Mouse (Mus musculus) lung, postnatal 25 days (tissue): ENCODE results near the gene Gm45837.
A peak's percentile ranks its signal among the peaks of the same experiment; 100 is the strongest.

Source experiments
- DNase-seq: peaks from one replicate; pipeline ENCODE4 v3.0.0; 2022; ENCODE audit warnings: low spot score

Gm45837 gene

GRCm38 (mm10) chr7:101465392-101465791 is 54.7 kb downstream of the Gm45837 start:
- DNase-seq, result peak; percentile 71

GRCm38 (mm10) chr7:101465850-101466580 is 55.3 kb downstream of the Gm45837 start:
- peak; percentile 75 for DNase-seq

GRCm38 (mm10) chr7:101466581-101467081 is 55.9 kb downstream of the Gm45837 start:
- DNase-seq, result peak; percentile 88

GRCm38 (mm10) chr7:101471423-101471822 is 60.7 kb downstream of the Gm45837 start:
- no peak for DNase-seq

GRCm38 (mm10) chr7:101471968-101472480 is 61.3 kb downstream of the Gm45837 start:
- no peak for DNase-seq

- DNase-seq, result no peak
These were observed 62.2 kb downstream of the Gm45837 start for GRCm38 (mm10) chr7:101472598-101473558.

- no peak for DNase-seq
These were observed 63.7 kb downstream of the Gm45837 start for GRCm38 (mm10) chr7:101474399-101474811.

- no peak for DNase-seq
These were observed 65.3 kb downstream of the Gm45837 start for GRCm38 (mm10) chr7:101476028-101476427.

GRCm38 (mm10) chr7:101476493-101476892 is 65.8 kb downstream of the Gm45837 start:
- no peak for DNase-seq

- DNase-seq, result no peak
These were observed 66.5 kb downstream of the Gm45837 start for GRCm38 (mm10) chr7:101477200-101477599.

- no peak for DNase-seq
These were observed 67.4 kb downstream of the Gm45837 start for GRCm38 (mm10) chr7:101478099-101478498.

GRCm38 (mm10) chr7:101479841-101480240 is 69.2 kb downstream of the Gm45837 start:
- no peak for DNase-seq

- DNase-seq, result no peak
These were observed 70.0 kb downstream of the Gm45837 start for GRCm38 (mm10) chr7:101480671-101481070.

- DNase-seq, result no peak
These were observed 71.3 kb downstream of the Gm45837 start for GRCm38 (mm10) chr7:101481872-101482498.

- no peak for DNase-seq
These were observed 71.9 kb downstream of the Gm45837 start for GRCm38 (mm10) chr7:101482499-101483081.

GRCm38 (mm10) chr7:101483498-101484115 is 72.9 kb downstream of the Gm45837 start:
- DNase-seq, result no peak

GRCm38 (mm10) chr7:101487102-101487501 is 76.4 kb downstream of the Gm45837 start:
- no peak for DNase-seq

GRCm38 (mm10) chr7:101490952-101491351 is 80.3 kb downstream of the Gm45837 start:
- DNase-seq, result no peak

- no peak for DNase-seq
These were observed 87.7 kb downstream of the Gm45837 start for GRCm38 (mm10) chr7:101498385-101498784.

- no peak for DNase-seq
These were observed 88.6 kb downstream of the Gm45837 start for GRCm38 (mm10) chr7:101499251-101499650.

GRCm38 (mm10) chr7:101499701-101500100 is 89.0 kb downstream of the Gm45837 start:
- no peak for DNase-seq
